Mouse (Mus musculus) stomach, postnatal 0 days (tissue): ENCODE data around the gene Toe1. TPM values are rescaled to one million over a fixed set of nuclear protein-coding genes. Genes with fewer than 3 reads are reported as not detected.

Experiments used
- ATAC-seq: fragments of 200-750 bp; cut with Nextera tagmentation; 2 replicates; pipeline ENCODE4 v1.8.0; 2017; ENCODE audit not compliant: low FRiP score, low TSS enrichment
- DNase-seq: peaks from one replicate; pipeline ENCODE4 v3.0.0-alpha.2; 2016; ENCODE audit warnings: low spot score
- H3K27ac ChIP-seq: fragments of 300-500 bp; sonication (generic); replicated peaks from 2 replicates; pipeline ENCODE4 v1.5.1; 2014; ENCODE audit warnings: mild to moderate bottlenecking, control low read depth
- H3K27me3 ChIP-seq: fragments of 300-500 bp; sonication (generic); 2 replicates; pipeline ENCODE4 v1.6.1; 2014; ENCODE audit warnings: low read length; ENCODE audit not compliant: control insufficient read depth, insufficient read depth
- H3K36me3 ChIP-seq: fragments of 300-500 bp; sonication (generic); 2 replicates; pipeline ENCODE4 v1.6.1; 2014; ENCODE audit warnings: low read length, mixed read lengths; ENCODE audit not compliant: control insufficient read depth, insufficient read depth
- H3K4me1 ChIP-seq: fragments of 300-500 bp; sonication (generic); replicated peaks from 2 replicates; pipeline ENCODE4 v1.6.1; 2014; ENCODE audit warnings: antibody characterized with exemption; ENCODE audit not compliant: control insufficient read depth, insufficient read depth
- H3K4me2 ChIP-seq: fragments of 300-500 bp; sonication (generic); replicated peaks from 2 replicates; pipeline ENCODE4 v1.6.1; 2014; ENCODE audit warnings: low read depth, mild to moderate bottlenecking, control low read depth, moderate library complexity
- H3K4me3 ChIP-seq: fragments of 300-500 bp; sonication (generic); 2 replicates; pipeline ENCODE4 v1.5.1; 2014; ENCODE audit warnings: low read depth, low read length, control low read depth
- H3K9ac ChIP-seq: fragments of 300-500 bp; sonication (generic); 2 replicates; pipeline ENCODE4 v1.6.1; 2014; ENCODE audit warnings: mild to moderate bottlenecking, low read length, control low read depth, mixed read lengths
- H3K9me3 ChIP-seq: fragments of 300-500 bp; sonication (generic); 2 replicates; pipeline ENCODE4 v1.6.1; 2016; ENCODE audit warnings: low read length; ENCODE audit not compliant: control insufficient read depth
- CTCF ChIP-seq: IDR thresholded peaks from 2 replicates; pipeline ENCODE4 v1.5.1; 2016; ENCODE audit warnings: antibody characterized with exemption, low read depth, mild to moderate bottlenecking, moderate library complexity
- EP300 ChIP-seq: optimal IDR thresholded peaks from 2 replicates; pipeline ENCODE3; 2016; ENCODE audit warnings: antibody characterized with exemption
- WGBS: fragments of 180-500 bp; shearing (Covaris S2); extraction: QIAGEN DNeasy Blood & Tissue Kit; methylation state at CpG from one replicate; pipeline ENCODE4 v1.1.7; 2014; 5-methylcytosine and 5-hydroxymethylcytosine counted together
- polyA plus RNA-seq: library from polyadenylated mRNA; unstranded; fragments of >200 nt; fragmentation: Nextera tagmentation; extraction: Ambion mirVana; gene quantifications from 2 replicates; pipeline ENCODE4 v1.2.1, GENCODE M21; 2015

Toe1 gene
- polyA plus RNA-seq, 1 experiment from 2014 or later: 16.0 TPM

DNA sequence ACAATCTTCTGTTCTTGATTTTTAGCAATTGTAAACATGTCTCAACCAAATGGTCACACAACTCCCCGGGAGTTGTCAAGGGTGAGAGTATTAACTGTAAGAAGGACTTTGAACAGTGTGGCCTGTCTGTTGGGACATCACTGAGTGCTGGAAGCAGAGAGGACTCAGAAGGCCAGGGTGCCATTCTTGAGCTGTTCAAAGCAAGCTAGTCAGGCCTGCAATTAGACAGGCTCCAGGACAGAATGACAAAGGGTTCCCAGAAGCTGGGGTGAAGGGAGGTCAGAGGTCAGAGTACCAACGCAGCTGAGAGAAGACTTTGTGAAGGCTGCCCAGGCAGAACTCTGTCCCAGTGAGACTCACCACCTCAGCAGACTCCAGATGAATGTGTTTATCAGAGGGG is 31.6 kb upstream of the Toe1 start:
- Histone ChIP-seq H3K9ac (no peak overlapping the region), H3K4me3 (no peak overlapping the region), H3K4me2 (no peak overlapping the region), H3K9me3 (no peaks in the 10 kb centered on the region), H3K27me3 (no peaks in the 10 kb centered on the region), H3K27ac (no peak overlapping the region), H3K36me3 (no peaks in the 10 kb centered on the region), H3K4me1 (no peaks in the 10 kb centered on the region)
- WGBS: 30% methylated on average over 2 of the region's 2 CpGs
- TF ChIP-seq CTCF (no peak), EP300 (no peak)
- ATAC-seq: no peak
- no peak for DNase-seq

DNA sequence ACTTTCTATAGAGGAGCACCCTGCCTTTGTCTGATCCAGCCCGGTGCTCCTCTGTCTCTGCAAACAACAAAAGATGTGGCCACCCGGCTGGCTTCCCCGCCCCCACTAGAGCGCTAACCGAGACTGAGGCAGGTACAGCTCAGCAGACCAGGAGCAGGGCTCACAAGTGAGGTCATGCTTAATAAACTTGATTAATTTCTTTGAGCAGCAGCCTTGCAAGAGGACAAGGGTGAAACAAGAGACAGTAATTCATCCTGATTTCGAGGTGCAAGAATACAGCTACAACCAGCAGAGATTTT is 22.6 kb upstream of the Toe1 start:
- H3K36me3 ChIP-seq: no peaks in the 10 kb centered on the region
- DNase-seq (no peak), ATAC-seq (no peak)
- no peaks in the 10 kb centered on the region for H3K9me3 ChIP-seq
- H3K4me1 ChIP-seq: no peaks in the 10 kb centered on the region; the same call in 1 of the 2 replicates
- H3K27me3 ChIP-seq: no peaks in the 10 kb centered on the region
- TF ChIP-seq CTCF (no peak), EP300 (no peak)
- WGBS: 30% methylated on average over 6 of the region's 6 CpGs
- no peak overlapping the region for H3K4me3 ChIP-seq
- no peak overlapping the region for H3K4me2 ChIP-seq
- H3K9ac ChIP-seq: no peak overlapping the region
- no peak overlapping the region for H3K27ac ChIP-seq

DNA sequence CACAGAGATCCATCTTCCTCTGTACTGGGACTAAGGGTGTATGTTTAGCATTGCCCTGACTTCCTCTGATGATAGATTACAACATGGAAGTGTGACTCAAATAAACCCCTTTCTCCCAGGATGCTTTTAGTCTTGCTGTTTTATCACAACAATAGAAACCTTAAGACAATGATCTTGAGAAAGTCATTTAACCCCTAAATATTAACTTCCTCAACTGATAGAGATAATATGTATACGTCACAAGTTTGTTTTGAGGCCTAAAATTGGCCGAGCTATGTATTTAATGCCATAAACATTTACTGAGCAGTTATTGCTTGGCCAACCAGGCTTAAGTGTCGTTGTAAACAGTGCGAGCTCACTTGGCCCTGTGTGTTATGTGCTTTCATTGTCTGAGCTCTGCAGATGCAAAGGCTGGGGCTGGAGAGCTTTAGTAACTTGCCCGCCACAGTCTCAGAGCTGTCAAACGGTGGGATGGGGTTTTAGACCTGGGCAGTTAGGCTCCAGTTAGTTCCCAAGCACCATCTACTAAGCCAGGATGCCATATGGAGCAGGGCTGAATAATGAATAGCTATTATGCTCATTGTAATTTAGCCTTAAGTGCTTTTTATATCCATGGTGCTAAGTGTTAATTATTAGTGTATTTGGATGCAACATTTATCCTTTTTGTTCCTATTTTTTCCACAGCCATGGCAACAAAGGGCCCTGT is 22.1 kb upstream of the Toe1 start:
- ATAC-seq: no peak
- no peak for DNase-seq
- no peak overlapping the region for H3K27ac ChIP-seq
- H3K4me3 ChIP-seq: no peak overlapping the region
- no peak overlapping the region for H3K4me2 ChIP-seq
- no peaks in the 10 kb centered on the region for H3K27me3 ChIP-seq
- WGBS: 44% methylated on average over 6 of the region's 6 CpGs
- no peaks in the 10 kb centered on the region for H3K9me3 ChIP-seq
- H3K4me1 ChIP-seq: no peaks in the 10 kb centered on the region; the same call in 1 of the 2 replicates
- no peak overlapping the region for H3K9ac ChIP-seq
- no peaks in the 10 kb centered on the region for H3K36me3 ChIP-seq
- no peak for TF ChIP-seq CTCF
- TF ChIP-seq EP300: no peak

DNA sequence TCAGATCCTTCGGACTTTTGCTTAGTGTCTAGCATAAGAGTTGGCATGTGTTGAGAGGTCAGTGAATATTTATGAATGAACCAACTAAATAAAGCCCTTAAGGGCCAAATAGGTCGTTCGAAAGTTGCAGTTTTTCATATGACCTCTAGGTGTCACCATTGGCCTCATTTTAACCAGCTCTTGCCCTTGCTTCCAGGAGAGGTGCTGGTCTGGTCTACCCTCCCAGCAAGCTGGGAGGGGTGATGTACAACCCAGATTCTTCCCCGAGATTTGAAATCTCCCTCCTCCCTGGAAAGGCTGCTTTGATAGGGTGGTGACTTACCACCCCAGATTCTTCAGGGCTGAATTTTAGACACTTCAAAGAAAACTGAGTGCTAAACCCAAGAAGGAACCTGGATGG is 20.4 kb upstream of the Toe1 start:
- Histone ChIP-seq H3K4me1 (no peaks in the 10 kb centered on the region; the same call in 1 of the 2 replicates), H3K9me3 (no peaks in the 10 kb centered on the region), H3K4me2 (no peak overlapping the region), H3K4me3 (no peak overlapping the region), H3K9ac (no peak overlapping the region), H3K27ac (no peak overlapping the region), H3K27me3 (no peaks in the 10 kb centered on the region), H3K36me3 (no peaks in the 10 kb centered on the region)
- DNase-seq (peak; percentile 29), ATAC-seq (0 out of 2 replicates have a peak, but pooled peaks have one; percentile 38)
- WGBS: 0% methylated on average over 4 of the region's 4 CpGs
- TF ChIP-seq CTCF: peak; percentile 86
- TF ChIP-seq EP300: no peak

DNA sequence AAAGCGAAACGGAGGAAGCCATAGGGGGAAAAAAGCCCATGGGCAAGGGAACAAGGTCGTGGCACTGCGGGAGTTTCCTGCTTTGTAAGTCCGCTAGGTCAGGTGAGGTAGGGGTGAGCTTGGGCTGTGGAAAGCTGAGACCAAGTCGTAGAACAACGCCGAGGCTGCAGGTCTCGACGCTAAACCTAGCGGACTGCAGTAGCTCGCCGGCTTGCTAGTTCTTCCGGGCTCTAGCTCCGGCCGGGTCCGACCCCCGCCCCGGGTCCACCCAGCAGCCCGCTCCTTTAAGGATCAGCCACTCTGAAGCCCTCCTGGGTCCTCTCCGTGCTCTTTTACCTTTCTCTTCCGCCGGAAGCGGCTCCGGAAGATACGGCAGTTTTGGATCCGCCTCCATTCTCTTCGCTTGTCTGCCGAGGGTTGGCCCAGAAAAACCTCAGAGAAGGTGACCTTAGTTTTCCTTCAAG is 17.1 kb upstream of the Toe1 start:
- 0 out of 2 replicates have a peak, but pooled peaks cover 2% of the 10 kb centered on the region for H3K27me3 ChIP-seq
- ATAC-seq: peak; percentile 21; the same call in 1 of the 2 replicates
- H3K9ac ChIP-seq: peak overlapping the region; percentile 80
- H3K4me2 ChIP-seq: peak overlapping the region; percentile 76
- peak overlapping the region; percentile 65; the same call in 1 of the 2 replicates for H3K27ac ChIP-seq
- no peaks in the 10 kb centered on the region; the same call in 1 of the 2 replicates for H3K4me1 ChIP-seq
- peak overlapping the region; percentile 60 for H3K4me3 ChIP-seq
- TF ChIP-seq CTCF (no peak), EP300 (no peak)
- 5% methylated on average over 29 of the region's 29 CpGs for WGBS
- no peaks in the 10 kb centered on the region for H3K36me3 ChIP-seq
- peak; percentile 65 for DNase-seq
- no peaks in the 10 kb centered on the region for H3K9me3 ChIP-seq

DNA sequence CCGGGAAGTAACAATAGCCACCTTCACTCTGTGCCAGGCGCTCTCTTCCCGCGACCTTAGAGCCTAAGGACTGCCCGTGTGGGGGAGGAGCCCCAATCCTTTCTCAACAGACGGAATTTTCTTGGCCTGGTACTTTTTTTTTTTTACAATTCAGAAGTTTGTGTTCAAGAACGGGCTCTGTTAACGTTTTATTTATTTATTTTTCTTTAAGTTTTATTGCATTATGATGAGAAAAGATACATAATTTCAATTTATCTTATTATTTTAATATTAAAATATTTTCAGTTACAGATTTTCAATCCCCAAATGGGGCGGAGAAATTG is 14.2 kb upstream of the Toe1 start, which contains the start of gene Hpdl:
Hpdl (minus strand) TSS at position 14 of the 323 bp plus-strand sequence.
- TF ChIP-seq CTCF (no peak), EP300 (no peak)
- Histone ChIP-seq H3K36me3 (no peaks in the 10 kb centered on the region; the same call in 1 of the 2 replicates), H3K4me3 (peak within 1 kb of the TSS; percentile 45), H3K27me3 (0 out of 2 replicates have a peak, but pooled peaks cover 2% of the 10 kb centered on the region), H3K9me3 (no peaks in the 10 kb centered on the region), H3K4me1 (no peaks in the 10 kb centered on the region; the same call in 1 of the 2 replicates), H3K4me2 (peak within 1 kb of the TSS; percentile 93), H3K27ac (no peak within 1 kb of the TSS), H3K9ac (peak within 1 kb of the TSS; percentile 38; the same call in 1 of the 2 replicates)
- ATAC-seq (no peak), DNase-seq (no peak)
- WGBS: 10% methylated on average over 9 of the region's 9 CpGs
